Mouse (Mus musculus) cortical plate, adult 2 months (tissue): ENCODE data around the gene Sh2b3.

Experiments used
- CTCF ChIP-seq: fragments of 200-500 bp; IDR thresholded peaks from 2 replicates; pipeline ENCODE4 v1.5.1; 2011; ENCODE audit warnings: mild to moderate bottlenecking, control low read depth, low read length; ENCODE audit not compliant: insufficient read depth; ENCODE audit errors: extremely low read depth
- POLR2A ChIP-seq: fragments of 200-500 bp; IDR thresholded peaks from 2 replicates; pipeline ENCODE4 v1.6.1; 2011; ENCODE audit warnings: mild to moderate bottlenecking, low read length, control low read depth; ENCODE audit not compliant: insufficient read depth; ENCODE audit errors: extremely low read depth

GRCm38 (mm10) chr5:121858427-121858826 is 21.0 kb upstream of the Sh2b3 start:
- TF ChIP-seq POLR2A, result no peak
- no peak for TF ChIP-seq CTCF
